ENCODE assay signal across 23 mouse cellular contexts in the genomic region with DNA sequence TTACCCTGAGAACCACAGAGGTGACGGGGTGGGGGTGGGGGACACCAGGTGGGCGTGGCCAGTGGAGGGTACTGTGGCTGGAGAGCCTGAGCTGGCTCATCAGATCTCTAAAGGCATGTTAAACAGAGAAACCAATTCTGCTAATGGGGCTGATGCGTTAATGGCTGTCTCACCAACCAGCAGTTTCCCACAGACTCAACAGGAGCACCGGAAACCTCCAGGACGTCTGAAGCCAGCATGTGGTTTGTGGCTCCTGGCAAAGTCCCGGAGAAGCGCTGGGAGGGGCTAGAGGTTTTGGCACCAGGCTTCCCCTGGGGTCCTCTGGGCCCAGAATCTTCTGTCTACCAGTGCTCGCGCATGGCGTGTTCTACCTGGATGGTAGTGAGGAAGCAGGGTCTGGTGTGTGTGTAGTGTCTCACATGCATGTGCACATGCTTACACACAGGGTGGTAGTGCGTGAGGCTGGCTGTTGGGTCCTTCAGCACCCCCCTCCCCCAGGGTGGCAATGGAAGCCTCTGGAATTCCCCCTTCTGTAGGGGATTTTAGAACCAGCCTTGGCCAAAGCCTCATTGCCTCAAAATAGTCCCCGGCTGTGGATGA. TPM values are rescaled to one million over a fixed set of nuclear protein-coding genes. Genes with fewer than 3 reads are reported as not detected.
DNase-seq lines count a peak whose midpoint lies in the region; ATAC-seq and TF ChIP-seq lines count a peak whose summit lies in the region.
"Had no signal": no experiment of that assay in that cellular context is flagged by ENCODE, and none has a peak within 500 bp of the region (broad histone marks: within the 10 kb centered on the region; RNA-seq: fewer than 3 reads in every experiment).

No protein-coding gene starts in this region.

- no peaks in the 10 kb centered on the region for H3K27me3 ChIP-seq in hindbrain, embryonic 10.5 days (ENCODE audit: insufficient read depth, poor library complexity, severe bottlenecking)
- H3K27me3 ChIP-seq in hindbrain, postnatal 0 days (ENCODE audit: insufficient read depth, low read length) = no peaks in the 10 kb centered on the region
- H3K27me3 ChIP-seq in limb, embryonic 10.5 days (ENCODE audit: low read depth, poor library complexity, severe bottlenecking) = peaks cover 4% of the 10 kb centered on the region; the same call in 1 of the 2 replicates
- H3K27me3 ChIP-seq in midbrain, embryonic 13.5 days = no peaks in the 10 kb centered on the region
- H3K27me3 ChIP-seq: forebrain, embryonic 12.5 days; neural tube, embryonic 15.5 days had no signal

- ATAC-seq in hindbrain, postnatal 0 days = no peak
- ATAC-seq in CD4-positive, CD25-positive, alpha-beta regulatory T cell, adult 4 months = peak; percentile 32
- ATAC-seq in midbrain, embryonic 13.5 days = no peak
- ATAC-seq: midbrain, embryonic 16.5 days had no signal

- H3K36me3 ChIP-seq in hindbrain, embryonic 10.5 days = no peaks in the 10 kb centered on the region
- H3K36me3 ChIP-seq in hindbrain, postnatal 0 days (ENCODE audit: insufficient read depth, low read length) = no peaks in the 10 kb centered on the region
- no peaks in the 10 kb centered on the region for H3K36me3 ChIP-seq in limb, embryonic 10.5 days
- H3K36me3 ChIP-seq in midbrain, embryonic 13.5 days = no peaks in the 10 kb centered on the region
- H3K36me3 ChIP-seq: forebrain, embryonic 12.5 days; kidney, embryonic 15.5 days; neural tube, embryonic 15.5 days had no signal

- no peaks in the 10 kb centered on the region for H3K9me3 ChIP-seq in hindbrain, embryonic 10.5 days
- no peaks in the 10 kb centered on the region for H3K9me3 ChIP-seq in hindbrain, postnatal 0 days (ENCODE audit: low read length)
- no peaks in the 10 kb centered on the region for H3K9me3 ChIP-seq in limb, embryonic 10.5 days (replicated peaks)
- H3K9me3 ChIP-seq in midbrain, embryonic 13.5 days = no peaks in the 10 kb centered on the region
- H3K9me3 ChIP-seq: forebrain, embryonic 12.5 days; kidney, embryonic 15.5 days; neural tube, embryonic 15.5 days had no signal

- H3K27ac ChIP-seq in hindbrain, embryonic 10.5 days = peak overlapping the region; percentile 56; the same call in 1 of the 2 replicates
- no peak overlapping the region for H3K27ac ChIP-seq in hindbrain, postnatal 0 days
- H3K27ac ChIP-seq in limb, embryonic 10.5 days = peak overlapping the region; percentile 27; the same call in 1 of the 2 replicates
- H3K27ac ChIP-seq in midbrain, embryonic 13.5 days = no peak overlapping the region
- H3K27ac ChIP-seq: forebrain, embryonic 12.5 days; kidney, embryonic 15.5 days; neural tube, embryonic 15.5 days; stomach, postnatal 0 days had no signal

- peaks cover 36% of the 10 kb centered on the region for H3K4me1 ChIP-seq in hindbrain, embryonic 10.5 days (replicated peaks)
- 0 out of 2 replicates have a peak, but pooled peaks cover 7% of the 10 kb centered on the region for H3K4me1 ChIP-seq in hindbrain, postnatal 0 days (ENCODE audit: insufficient read depth, low read length)
- peaks cover 31% of the 10 kb centered on the region for H3K4me1 ChIP-seq in limb, embryonic 10.5 days
- peaks cover 19% of the 10 kb centered on the region for H3K4me1 ChIP-seq in midbrain, embryonic 13.5 days (replicated peaks)

- no peak overlapping the region for H3K9ac ChIP-seq in hindbrain, postnatal 0 days (replicated peaks; ENCODE audit: low read length)
- H3K9ac ChIP-seq in midbrain, embryonic 13.5 days (replicated peaks) = no peak overlapping the region
- H3K9ac ChIP-seq: forebrain, embryonic 12.5 days; kidney, embryonic 15.5 days; neural tube, embryonic 15.5 days had no signal

- no peak overlapping the region for H3K4me2 ChIP-seq in hindbrain, postnatal 0 days (ENCODE audit: low read depth, low read length)
- H3K4me2 ChIP-seq in midbrain, embryonic 13.5 days (replicated peaks) = no peak overlapping the region
- H3K4me2 ChIP-seq: forebrain, embryonic 12.5 days; kidney, embryonic 15.5 days; neural tube, embryonic 15.5 days had no signal

- no peak for TF ChIP-seq CTCF in hindbrain, postnatal 0 days (IDR thresholded peaks at IDR 0.05; ENCODE audit: low read depth)

- no peak overlapping the region for H3K4me3 ChIP-seq in hindbrain, embryonic 10.5 days
- no peak overlapping the region for H3K4me3 ChIP-seq in hindbrain, postnatal 0 days (ENCODE audit: low read length)
- no peak overlapping the region for H3K4me3 ChIP-seq in limb, embryonic 10.5 days
- no peak overlapping the region for H3K4me3 ChIP-seq in midbrain, embryonic 13.5 days (replicated peaks)
- H3K4me3 ChIP-seq: forebrain, embryonic 12.5 days; kidney, embryonic 15.5 days; neural tube, embryonic 15.5 days had no signal

- 71% methylated on average over 12 of the region's 12 CpGs for WGBS in hindbrain, embryonic 10.5 days
- 64% methylated on average over 12 of the region's 12 CpGs for WGBS in hindbrain, postnatal 0 days
- WGBS in limb, embryonic 10.5 days = 55% methylated on average over 12 of the region's 12 CpGs
- 75% methylated on average over 12 of the region's 12 CpGs for WGBS in midbrain, embryonic 13.5 days

- no peak for DNase-seq in hindbrain, embryonic 10.5 days (ENCODE audit: low spot score)
- no peak for DNase-seq in hindbrain, postnatal 0 days (ENCODE audit: low spot score)
- DNase-seq in ZHBTc4 (ENCODE audit: low read depth, low spot score) = peak; percentile 86
- no peak for DNase-seq in limb, embryonic 10.5 days (ENCODE audit: low spot score)
- no peak for DNase-seq in layer of hippocampus, adult 11-12 months (ENCODE audit: low spot score)
- DNase-seq in adrenal gland, postnatal 14 days = no peak
- DNase-seq: adrenal gland, adult 2 months; cerebellum, adult 8-10 months; heart, adult 11 months; heart, postnatal 36 days; kidney, postnatal 4 days; lung, adult 18-20 months; thymus, postnatal 14 days had no signal

RNA-seq across cellular contexts. Expression of gene Ip6k3, which starts 12.2 kb away (rescaled TPM):
- 0.06 and 0.31 TPM in 2 replicates for polyA plus RNA-seq in hindbrain, embryonic 10.5 days (2016; fragmentation: Nextera tagmentation; extraction: Ambion mirVana)
- total RNA-seq in hindbrain, postnatal 0 days (2014; rRNA removed) = 0.47 TPM in 1 of 2 replicates, not detected in the other
- polyA plus RNA-seq in hindbrain, postnatal 0 days (2015; fragmentation: Nextera tagmentation; extraction: Ambion mirVana) = 0.31 and 0.37 TPM in 2 replicates
- polyA plus RNA-seq in CD4-positive, CD25-positive, alpha-beta regulatory T cell, adult 4 months (2017; shearing (Covaris generic)) = not detected
- polyA plus RNA-seq in limb, embryonic 10.5 days (2016; fragmentation: Nextera tagmentation; extraction: Ambion mirVana) = not detected in 2 replicates
- polyA plus RNA-seq in midbrain, embryonic 13.5 days (2015; fragmentation: Nextera tagmentation; extraction: Ambion mirVana) = 0.22 and 0.46 TPM in 2 replicates
- 0.53 and 0.56 TPM in 2 replicates for total RNA-seq in adrenal gland, postnatal 14 days (2021)
- total RNA-seq: layer of hippocampus, postnatal 10 days; liver, adult 2 months; megakaryocyte-erythroid progenitor cell, adult 5-6 weeks had no signal
- polyA plus RNA-seq: liver, adult 2 months had no signal

RNA-seq across cellular contexts. Expression of gene Lemd2, which starts 24.5 kb away (rescaled TPM):
- polyA plus RNA-seq in hindbrain, embryonic 10.5 days (2016; fragmentation: Nextera tagmentation; extraction: Ambion mirVana) = 19.0 and 30.0 TPM in 2 replicates
- total RNA-seq in hindbrain, postnatal 0 days (2014; rRNA removed) = 100 and 112 TPM in 2 replicates
- 17.5 and 18.4 TPM in 2 replicates for polyA plus RNA-seq in hindbrain, postnatal 0 days (2015; fragmentation: Nextera tagmentation; extraction: Ambion mirVana)
- 10 to 100 TPM; 10.7 to 11.4 TPM for polyA plus RNA-seq in CD4-positive, CD25-positive, alpha-beta regulatory T cell, adult 4 months (2017; shearing (Covaris generic))
- 17.9 and 20.2 TPM in 2 replicates for polyA plus RNA-seq in limb, embryonic 10.5 days (2016; fragmentation: Nextera tagmentation; extraction: Ambion mirVana)
- 16.5 and 24.0 TPM in 2 replicates for polyA plus RNA-seq in midbrain, embryonic 13.5 days (2015; fragmentation: Nextera tagmentation; extraction: Ambion mirVana)
- 49.6 and 54.7 TPM in 2 replicates for total RNA-seq in adrenal gland, postnatal 14 days (2021)

RNA-seq across cellular contexts. Expression of gene Uqcc2, which starts 46.1 kb away (rescaled TPM):
- 395 and 442 TPM in 2 replicates for polyA plus RNA-seq in hindbrain, embryonic 10.5 days (2016; fragmentation: Nextera tagmentation; extraction: Ambion mirVana)
- 230 and 283 TPM in 2 replicates for total RNA-seq in hindbrain, postnatal 0 days (2014; rRNA removed)
- polyA plus RNA-seq in hindbrain, postnatal 0 days (2015; fragmentation: Nextera tagmentation; extraction: Ambion mirVana) = 427 and 445 TPM in 2 replicates
- 100 to 1,000 TPM; 110 to 129 TPM for polyA plus RNA-seq in CD4-positive, CD25-positive, alpha-beta regulatory T cell, adult 4 months (2017; shearing (Covaris generic))
- polyA plus RNA-seq in limb, embryonic 10.5 days (2016; fragmentation: Nextera tagmentation; extraction: Ambion mirVana) = 400 and 433 TPM in 2 replicates
- polyA plus RNA-seq in midbrain, embryonic 13.5 days (2015; fragmentation: Nextera tagmentation; extraction: Ambion mirVana) = 356 and 378 TPM in 2 replicates
- total RNA-seq in adrenal gland, postnatal 14 days (2021) = 162 and 182 TPM in 2 replicates

Comparison
In these comparisons a context has a peak if more than half of its experiments do, and no peak if none do; other contexts are left out.
1. H3K27ac ChIP-seq: peak in hindbrain, embryonic 10.5 days (single experiment) and limb, embryonic 10.5 days (single experiment); none in hindbrain, postnatal 0 days (single experiment) and midbrain, embryonic 13.5 days (single experiment).